Mouse (Mus musculus) MEL (cell line): ENCODE data around the gene Slc35e3. TPM values are rescaled to one million over a fixed set of nuclear protein-coding genes. Genes with fewer than 3 reads are reported as not detected.

ENCODE experiments used
- DNase-seq: peaks from one replicate; pipeline ENCODE4 v3.0.0; 2011; ENCODE audit warnings: low read depth, low spot score
- H3K27ac ChIP-seq: 2 replicates; pipeline ENCODE4 v1.5.1; 2012; ENCODE audit warnings: low read depth, mild to moderate bottlenecking, control low read depth, low read length, moderate library complexity; ENCODE audit not compliant: control insufficient read depth
- H3K27me3 ChIP-seq, 2 experiments: fragments of 150-350 bp in 1 of 2; sonication (generic) in 1 of 2; 2 replicates each; pipeline ENCODE4 v1.6.1; 2012; ENCODE audit warnings: low read length in 2 of 2, mild to moderate bottlenecking in 2 of 2, improper control_type of control experiment in 1 of 2, moderate library complexity in 1 of 2; ENCODE audit not compliant: insufficient read depth in 2 of 2, control insufficient read depth in 1 of 2
- H3K36me3 ChIP-seq, 2 experiments: 2 replicates each; pipeline ENCODE4 v1.6.1; 2012 to 2014; ENCODE audit warnings: low read length in 2 of 2, improper control_type of control experiment in 1 of 2, inconsistent platforms in 1 of 2, mild to moderate bottlenecking in 1 of 2; ENCODE audit not compliant: insufficient read depth in 2 of 2, control insufficient read depth in 1 of 2
- H3K4me1 ChIP-seq, 2 experiments: fragments of 150-350 bp in 1 of 2; sonication (generic) in 1 of 2; 2 replicates each; pipeline ENCODE4 v1.6.1; 2012; ENCODE audit warnings: low read length in 2 of 2, improper control_type of control experiment in 1 of 2, mild to moderate bottlenecking in 1 of 2; ENCODE audit not compliant: insufficient read depth in 2 of 2, control insufficient read depth in 1 of 2
- H3K4me3 ChIP-seq, 2 experiments: fragments of 150-350 bp in 1 of 2; sonication (generic) in 1 of 2; 2 replicates each; pipeline ENCODE4 v1.5.1; 2012; ENCODE audit warnings: low read depth in 2 of 2, low read length in 2 of 2, mild to moderate bottlenecking in 2 of 2, moderate library complexity in 2 of 2, control low read depth in 1 of 2, improper control_type of control experiment in 1 of 2; ENCODE audit not compliant: control insufficient read depth in 1 of 2, insufficient read depth in 1 of 2
- H3K79me2 ChIP-seq: 2 replicates; pipeline ENCODE4 v1.6.1; 2012; ENCODE audit warnings: mild to moderate bottlenecking, low read length, moderate library complexity; ENCODE audit not compliant: control insufficient read depth, poor library complexity, insufficient read depth
- H3K9ac ChIP-seq: 2 replicates; pipeline ENCODE4 v1.6.1; 2012; ENCODE audit warnings: low read depth, mild to moderate bottlenecking, control low read depth, low read length, moderate library complexity; ENCODE audit not compliant: control insufficient read depth, poor library complexity, severe bottlenecking
- H3K9me3 ChIP-seq: fragments of 150-350 bp; sonication (generic); replicated peaks from 2 replicates; pipeline ENCODE4 v1.6.1; 2012; ENCODE audit warnings: mild to moderate bottlenecking, low read length, improper control_type of control experiment, moderate library complexity; ENCODE audit not compliant: insufficient read depth
- CHD1 ChIP-seq: IDR thresholded peaks from 2 replicates; pipeline ENCODE4 v1.6.1; 2012; ENCODE audit warnings: low read depth, mild to moderate bottlenecking, inconsistent platforms, low read length, improper control_type of control experiment
- ETS1 ChIP-seq: IDR thresholded peaks from 2 replicates; pipeline ENCODE4 v1.6.1; 2012; ENCODE audit warnings: low read depth, mild to moderate bottlenecking, inconsistent platforms, low read length, improper control_type of control experiment, moderate library complexity
- GATA1 ChIP-seq: IDR thresholded peaks from 2 replicates; pipeline ENCODE4 v1.6.1; 2011; ENCODE audit warnings: low read depth, low read length, improper control_type of control experiment
- HCFC1 ChIP-seq: IDR thresholded peaks from 2 replicates; pipeline ENCODE4 v1.6.1; 2012; ENCODE audit warnings: low read depth, mild to moderate bottlenecking, inconsistent platforms, low read length, improper control_type of control experiment, moderate library complexity
- KAT2A ChIP-seq: conservative IDR thresholded peaks from 2 replicates; pipeline ENCODE4 v1.6.1; 2012; ENCODE audit warnings: low read depth, low read length, improper control_type of control experiment, inconsistent platforms
- MAFK ChIP-seq: IDR thresholded peaks from 2 replicates; pipeline ENCODE4 v1.6.1; 2011; ENCODE audit warnings: low read depth, mild to moderate bottlenecking, low read length, improper control_type of control experiment, borderline replicate concordance
- MEF2A ChIP-seq: IDR thresholded peaks from 2 replicates; pipeline ENCODE4 v1.6.1; 2014; ENCODE audit warnings: low read depth, mild to moderate bottlenecking, inconsistent platforms, low read length, improper control_type of control experiment; ENCODE audit not compliant: poor library complexity, insufficient replicate concordance, severe bottlenecking; ENCODE audit errors: extremely low read depth
- MYC ChIP-seq: IDR thresholded peaks from 2 replicates; pipeline ENCODE4 v1.6.1; 2011; ENCODE audit warnings: low read depth, mild to moderate bottlenecking, low read length, improper control_type of control experiment, moderate library complexity
- RAD21 ChIP-seq: IDR thresholded peaks from 2 replicates; pipeline ENCODE4 v1.6.1; 2011; ENCODE audit warnings: mild to moderate bottlenecking, low read depth, low read length, improper control_type of control experiment
- SIN3A ChIP-seq: IDR thresholded peaks from 2 replicates; pipeline ENCODE4 v1.6.1; 2012; ENCODE audit warnings: low read length, improper control_type of control experiment, inconsistent platforms
- SMC3 ChIP-seq: IDR thresholded peaks from 2 replicates; pipeline ENCODE4 v1.6.1; 2011; ENCODE audit warnings: low read depth, low read length, improper control_type of control experiment
- TAL1 ChIP-seq: IDR thresholded peaks from 2 replicates; pipeline ENCODE4 v1.6.1; 2012; ENCODE audit warnings: mild to moderate bottlenecking, inconsistent platforms, low read length, moderate library complexity, mixed read lengths
- TBP ChIP-seq: IDR thresholded peaks from 2 replicates; pipeline ENCODE4 v1.8.0; 2011; ENCODE audit warnings: low read depth, low read length, improper control_type of control experiment
- TCF12 ChIP-seq: IDR thresholded peaks from 2 replicates; pipeline ENCODE4 v1.6.1; 2014; ENCODE audit warnings: low read depth, mild to moderate bottlenecking, inconsistent platforms, low read length, improper control_type of control experiment, moderate library complexity
- USF2 ChIP-seq, 2 experiments: IDR thresholded peaks; 2 replicates each; pipeline ENCODE4 v1.6.1; 2011 to 2012; ENCODE audit warnings: improper control_type of control experiment in 2 of 2, low read length in 2 of 2, borderline replicate concordance in 1 of 2, inconsistent platforms in 1 of 2, low read depth in 1 of 2, mild to moderate bottlenecking in 1 of 2; ENCODE audit not compliant: insufficient read depth in 1 of 2
- ZMIZ1 ChIP-seq: IDR thresholded peaks from 2 replicates; pipeline ENCODE4 v1.6.1; 2012; ENCODE audit warnings: low read depth, mild to moderate bottlenecking, inconsistent platforms, low read length, improper control_type of control experiment, moderate library complexity
- ZNF384 ChIP-seq: IDR thresholded peaks from 2 replicates; pipeline ENCODE4 v1.6.1; 2012; ENCODE audit warnings: low read depth, mild to moderate bottlenecking, inconsistent platforms, low read length, improper control_type of control experiment
- polyA plus RNA-seq, 2 experiments: library from polyadenylated mRNA; stranded (reverse) in 1 of 2; unstranded in 1 of 2; fragments of >175 nt in 1 of 2; fragments of >200 nt in 1 of 2; gene quantifications; 2 replicates each; pipeline versions ENCODE4 v1.2.1 to v1.2.4; 2012; ENCODE audit warnings: low replicate concordance in 2 of 2, low read depth in 1 of 2; ENCODE audit not compliant: insufficient read length in 2 of 2, insufficient read depth in 1 of 2, missing spikeins in 1 of 2
- total RNA-seq: library from RNA; depleted of rRNA; stranded (reverse); fragments of 300-350 nt; gene quantifications from 2 replicates; pipeline ENCODE4 v1.2.3, GENCODE M21; 2012

The Slc35e3 gene
- total and polyA plus RNA-seq, 3 experiments, result 3.7 to 7.4 TPM; not detected in 1

DNA sequence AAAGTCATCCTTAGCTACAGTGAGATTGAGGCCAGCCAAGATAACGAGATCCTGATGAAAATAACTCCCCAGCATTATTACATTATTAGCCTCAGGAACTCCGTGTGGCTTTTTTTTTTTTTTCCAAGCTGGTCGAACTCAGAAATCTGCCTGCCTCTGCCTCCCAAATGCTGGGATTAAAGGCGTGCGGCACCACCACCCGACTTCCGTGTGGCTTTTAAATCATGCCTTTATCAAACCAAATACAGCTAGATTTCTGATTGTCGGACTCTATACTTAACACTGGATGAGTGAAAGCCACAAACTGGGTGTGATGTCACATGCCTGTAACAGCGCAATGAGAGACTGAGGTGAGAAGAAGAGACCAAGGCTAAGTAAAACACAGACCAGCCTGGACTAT lies 33.3 kb downstream of the Slc35e3 start:
- Histone ChIP-seq H3K79me2 (peaks cover 24% of the 10 kb centered on the region), H3K27ac (no peak overlapping the region), H3K36me3 (peaks cover 0 to 9% of the 10 kb centered on the region in 2 experiments; a peak in 3 of 4 replicates), H3K9ac (no peak overlapping the region), H3K27me3 (no peaks in the 10 kb centered on the region), H3K9me3 (no peaks in the 10 kb centered on the region), H3K4me1 (peaks cover 0 to 15% of the 10 kb centered on the region in 2 experiments; a peak in 3 of 4 replicates), H3K4me3 (no peak overlapping the region)
- no peak for TF ChIP-seq MEF2A
- no peak for TF ChIP-seq ZMIZ1
- TF ChIP-seq MAFK, result no peak
- TF ChIP-seq TBP, result no peak
- no peak for DNase-seq

DNA sequence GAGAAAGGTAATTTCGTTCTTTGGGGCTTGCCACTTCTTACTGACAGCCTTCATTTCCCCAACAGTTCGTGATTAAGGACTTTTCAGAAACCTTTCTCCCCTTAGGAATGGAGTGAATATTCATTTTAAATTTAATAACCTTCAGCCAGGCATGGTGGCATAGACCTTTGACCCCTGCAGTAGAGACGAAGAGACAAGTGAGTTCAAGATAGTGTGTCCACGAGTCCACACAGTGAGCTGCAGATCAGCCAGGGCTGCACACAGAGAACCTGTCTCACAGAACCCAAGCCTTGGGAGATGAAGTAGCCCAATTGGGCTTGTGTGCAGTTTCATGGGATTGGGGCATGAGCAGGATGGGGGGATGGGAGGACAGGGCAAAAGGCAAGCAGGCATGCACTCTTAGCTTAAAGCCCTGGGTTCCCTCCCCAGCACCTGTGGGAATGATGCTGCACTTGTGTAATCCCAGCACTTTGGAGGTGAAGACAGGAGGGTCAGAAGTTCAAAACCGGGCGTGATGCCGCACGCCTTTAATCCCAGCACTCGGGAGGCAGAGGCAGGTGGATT lies 33.9 kb downstream of the Slc35e3 start:
- TF ChIP-seq USF2 (IDR thresholded peaks at IDR 0.05; ENCODE audit: borderline replicate concordance in 1 of 2, insufficient read depth in 1 of 2, low read depth in 1 of 2, low read length in 2 of 2), result no peak
- TF ChIP-seq ETS1, result no peak
- TF ChIP-seq TCF12, result no peak
- no peak for TF ChIP-seq KAT2A
- TF ChIP-seq CHD1, result no peak
- TF ChIP-seq SMC3, result no peak
- no peak for TF ChIP-seq SIN3A
- TF ChIP-seq TAL1, result no peak
- TF ChIP-seq ZMIZ1, result no peak
- no peak for TF ChIP-seq HCFC1
- TF ChIP-seq ZNF384, result no peak
- no peak for TF ChIP-seq RAD21
- TF ChIP-seq MYC, result no peak
- no peak for TF ChIP-seq TBP
- TF ChIP-seq GATA1, result no peak
- Histone ChIP-seq H3K36me3 (peaks cover 0 to 12% of the 10 kb centered on the region in 2 experiments; a peak in 3 of 4 replicates), H3K4me3 (no peak overlapping the region), H3K9me3 (no peaks in the 10 kb centered on the region), H3K9ac (no peak overlapping the region), H3K79me2 (peaks cover 28% of the 10 kb centered on the region), H3K27ac (no peak overlapping the region), H3K27me3 (no peaks in the 10 kb centered on the region), H3K4me1 (peaks cover 0 to 15% of the 10 kb centered on the region in 2 experiments; a peak in 3 of 4 replicates)
- DNase-seq, result no peak
